Mouse (Mus musculus): ENCODE results near the gene Eif4e1b.
"Not testable (repeated sequence)": the region's sequence is repeated elsewhere in the genome, so short reads cannot be mapped to it uniquely, and the experiment has no call there.

Gene Eif4e1b

GRCm38 (mm10) chr13:54760164-54760795 lies 23.5 kb upstream of the Eif4e1b start:
- peak; percentile 92 for DNase-seq

- no peak for DNase-seq
These were observed 22.9 kb upstream of the Eif4e1b start for GRCm38 (mm10) chr13:54760906-54761305.

DNA sequence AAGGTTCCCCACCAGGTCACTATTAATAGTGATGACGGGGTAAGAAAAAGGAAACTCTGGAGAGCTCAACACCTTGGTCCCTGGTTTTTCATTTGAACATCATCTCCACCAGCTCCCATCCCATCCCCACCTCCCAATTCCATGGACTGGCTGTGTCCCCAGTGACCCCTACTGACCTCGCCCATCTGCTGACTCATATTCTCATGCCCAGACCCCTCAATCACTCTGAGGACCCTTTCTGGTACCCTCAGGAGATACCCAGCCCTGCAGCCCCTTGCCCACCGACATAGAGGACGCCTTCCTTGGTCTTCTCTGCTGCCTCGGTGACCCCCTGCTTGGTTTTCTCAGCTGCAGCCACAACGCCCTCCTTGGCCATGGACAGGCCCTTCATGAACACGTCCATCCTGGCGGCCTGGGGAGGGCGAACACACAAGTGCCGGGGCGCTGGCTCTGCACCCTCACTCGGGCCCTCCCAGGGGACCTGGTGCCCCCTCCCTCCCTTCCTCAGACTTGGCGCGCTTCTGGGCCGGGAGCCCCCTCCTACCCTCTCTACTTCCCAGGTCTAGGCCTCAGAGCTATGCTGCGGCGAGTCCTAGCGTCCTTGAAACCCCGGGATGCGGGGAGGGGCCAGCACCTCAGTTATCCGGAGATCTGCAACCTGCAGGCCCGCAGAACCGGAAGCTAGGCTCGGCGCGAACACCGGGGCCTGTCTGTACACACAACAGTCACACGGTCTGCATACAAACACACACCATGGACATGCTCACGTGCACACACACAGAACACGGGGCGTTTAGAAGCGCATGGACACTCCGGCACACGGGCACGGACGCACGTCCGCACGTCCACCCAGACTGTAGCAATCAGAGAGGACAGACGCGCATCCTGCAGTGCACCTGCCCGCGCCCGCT lies 18.3 kb upstream of the Eif4e1b start:
- no peak for DNase-seq

- DNase-seq, result peak; percentile 91
These were observed 17.5 kb upstream of the Eif4e1b start, which contains the start of gene Sncb for GRCm38 (mm10) chr13:54766192-54766768. Gene Sncb (minus strand): TSS chr13:54766595.

- no peak for DNase-seq
These were observed 16.8 kb upstream of the Eif4e1b start for GRCm38 (mm10) chr13:54767012-54767411.

DNA sequence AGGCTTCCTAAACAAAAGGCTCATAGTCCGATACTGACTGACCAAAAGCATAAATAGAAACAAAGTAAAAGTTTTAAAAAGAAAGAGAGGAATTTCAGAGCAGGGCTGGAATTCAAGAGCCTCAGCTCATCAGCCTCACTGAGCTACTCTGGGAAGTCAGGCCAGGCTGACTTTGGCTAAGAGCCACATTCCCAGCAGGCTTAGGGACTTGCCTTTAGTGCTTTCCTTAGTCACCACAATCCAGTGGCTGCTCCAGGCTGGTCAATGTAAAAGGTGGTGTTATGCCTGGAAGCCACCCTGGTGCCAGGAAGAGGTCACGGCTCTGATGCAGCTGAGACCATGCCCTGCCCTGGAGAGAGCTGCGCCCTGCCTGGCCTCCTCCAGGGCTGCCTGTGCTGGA lies 3.2 kb upstream of the Eif4e1b start:
- DNase-seq, result peak; percentile 78

DNA sequence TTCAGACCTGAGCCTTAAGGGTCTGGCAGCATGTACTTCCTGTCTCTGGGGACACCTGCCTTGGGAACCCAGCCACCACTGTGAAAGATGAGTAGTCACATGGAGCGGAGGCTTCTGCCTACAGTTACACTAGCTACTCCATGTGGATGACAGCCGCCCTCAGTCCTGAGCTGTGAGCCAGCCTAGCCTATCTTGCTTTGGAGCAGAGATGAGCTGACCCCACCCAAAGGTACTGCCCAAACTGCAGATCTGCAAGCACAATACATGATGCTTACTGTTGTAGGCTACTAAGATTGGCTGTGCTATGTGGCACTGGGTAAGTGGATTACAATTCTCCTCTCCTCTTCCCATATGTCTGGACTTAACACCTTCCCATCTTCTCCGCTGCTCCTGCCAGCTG lies 2.7 kb upstream of the Eif4e1b start:
- DNase-seq, result peak; percentile 68

DNA sequence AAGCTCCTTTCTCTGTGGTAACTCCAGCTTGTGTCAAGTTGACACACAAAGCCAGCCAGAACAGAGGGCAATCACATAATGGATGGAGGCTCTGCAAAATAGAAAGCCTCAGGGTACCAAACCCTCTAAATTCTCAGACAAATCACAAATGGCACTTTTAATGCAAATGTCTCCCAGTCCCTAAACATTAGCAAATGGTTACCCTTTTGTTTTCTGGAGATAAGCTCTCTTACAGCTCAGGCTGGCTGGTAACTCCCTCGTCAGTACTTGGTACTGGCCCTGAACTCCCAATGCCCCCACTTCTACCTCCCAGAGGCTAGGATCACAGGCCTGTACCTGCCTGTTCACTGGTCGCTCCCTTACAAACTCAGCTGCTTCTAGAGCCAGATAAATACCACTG lies 563 bp upstream of the Eif4e1b start:
- DNase-seq, result no peak

- DNase-seq, result not testable (repeated sequence)
These were observed 3.8 kb downstream of the Eif4e1b start for GRCm38 (mm10) chr13:54787591-54787990.

GRCm38 (mm10) chr13:54788740-54789560 lies 5.2 kb downstream of the Eif4e1b start, which contains the start of gene Tspan17:
Gene Tspan17 (plus strand): TSS chr13:54789377.
- peak; percentile 98 for DNase-seq

GRCm38 (mm10) chr13:54789561-54790397 lies 6.0 kb downstream of the Eif4e1b start:
- peak; percentile 70 for DNase-seq

GRCm38 (mm10) chr13:54792259-54793230 lies 8.7 kb downstream of the Eif4e1b start:
- no peak for DNase-seq

DNA sequence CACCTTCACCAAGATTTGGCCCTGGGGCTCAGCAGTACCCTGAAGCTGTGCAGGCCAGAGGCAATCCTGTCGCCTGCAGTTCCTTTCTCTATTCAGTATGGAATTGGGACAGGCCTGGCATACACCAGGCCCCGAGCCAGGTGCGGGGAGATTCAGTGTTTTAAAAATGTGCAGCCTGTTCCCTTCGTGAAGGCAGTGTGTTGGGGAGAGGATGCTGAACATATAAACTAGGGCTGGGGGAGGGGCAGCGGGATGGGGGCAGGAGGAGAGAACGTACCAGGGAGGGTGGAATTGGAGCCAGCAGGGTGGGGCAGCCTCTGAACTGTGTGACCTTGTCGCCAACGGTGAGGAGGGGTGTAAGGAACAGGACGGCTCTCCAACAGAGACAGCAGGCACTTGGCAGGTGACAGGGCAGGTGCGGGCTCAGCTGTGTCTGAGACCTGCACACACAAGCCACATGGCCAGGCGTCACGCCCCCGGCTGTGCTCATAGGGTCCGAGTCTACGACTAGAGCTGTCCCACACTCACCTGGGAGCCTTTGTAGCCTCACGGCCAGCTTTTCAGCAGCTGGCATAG lies 10.3 kb downstream of the Eif4e1b start:
- peak; percentile 78 for DNase-seq

DNA sequence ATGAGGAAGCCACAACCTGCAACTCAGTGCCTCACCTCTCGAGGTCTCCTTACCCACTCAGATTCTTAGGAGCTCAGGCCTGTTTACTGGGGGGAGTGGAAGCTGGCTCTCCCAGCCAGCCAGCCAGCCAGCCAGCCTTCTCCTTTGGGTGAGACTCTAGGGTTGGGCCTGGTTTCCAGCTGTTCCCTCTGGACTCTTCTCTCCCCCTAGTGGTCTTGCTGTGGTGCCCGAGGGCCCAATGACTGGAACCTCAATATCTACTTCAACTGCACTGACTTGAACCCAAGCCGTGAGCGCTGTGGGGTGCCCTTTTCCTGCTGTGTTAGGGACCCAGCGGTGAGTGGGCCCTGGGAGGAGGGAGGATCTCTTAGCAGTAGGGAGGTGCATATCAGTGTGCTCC lies 11.0 kb downstream of the Eif4e1b start:
- no peak for DNase-seq

DNA sequence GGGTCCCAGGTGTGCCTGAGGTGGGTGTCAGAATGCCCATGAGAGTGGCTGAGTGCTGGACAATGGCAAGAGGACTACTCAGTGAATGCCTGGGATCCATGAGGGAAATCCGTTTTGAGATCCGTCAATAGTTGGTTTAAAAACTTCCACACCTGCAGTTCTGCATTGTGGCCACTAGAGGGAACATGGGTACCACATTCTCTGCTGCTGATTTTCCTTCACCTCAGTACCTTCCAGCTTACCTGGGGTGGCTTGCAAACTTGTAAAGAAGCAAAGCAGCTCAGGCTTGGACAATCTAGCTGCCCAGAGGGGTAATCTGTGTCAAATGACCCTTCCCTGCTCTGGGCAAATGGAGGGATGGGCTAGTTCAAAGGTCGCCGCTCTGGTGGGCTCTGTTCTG lies 13.6 kb downstream of the Eif4e1b start:
- peak; percentile 54 for DNase-seq

DNA sequence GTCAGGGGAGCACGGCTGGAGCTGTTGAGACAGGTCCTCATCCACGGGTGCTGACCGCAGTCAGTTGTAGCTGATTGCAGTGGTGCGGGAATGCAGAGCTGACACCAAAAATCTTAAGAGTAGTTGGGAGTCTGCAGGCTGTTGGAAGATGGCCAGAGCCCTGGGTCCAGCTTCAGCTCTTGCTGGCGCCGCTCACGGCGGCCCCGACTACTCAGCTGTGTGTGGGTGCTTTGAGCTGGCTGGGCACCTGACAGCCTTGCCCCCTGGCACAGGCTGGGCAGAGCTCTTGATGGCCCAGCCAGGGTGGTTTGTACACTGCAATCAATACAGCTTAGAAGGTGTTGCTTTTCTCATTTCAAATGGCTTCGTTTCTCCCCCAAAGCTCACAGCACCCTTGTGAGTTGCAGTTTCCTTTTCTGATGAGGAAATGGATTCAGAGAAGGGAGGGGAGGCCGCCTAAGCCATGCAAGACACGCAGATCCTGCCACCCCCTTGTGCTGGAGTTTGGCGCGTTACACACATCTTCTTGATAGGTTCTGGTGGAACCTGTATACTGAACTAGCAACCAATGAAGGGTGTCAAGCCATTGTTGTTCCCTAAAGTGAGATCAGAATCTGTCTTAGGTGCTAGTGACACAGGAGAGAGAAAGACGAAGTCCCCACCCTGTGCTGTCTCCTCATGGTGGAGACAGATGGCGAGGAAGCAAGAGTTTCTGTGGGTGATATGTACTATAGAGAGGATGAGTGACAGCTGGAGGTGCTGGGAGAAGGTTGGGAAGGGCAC lies 14.3 kb downstream of the Eif4e1b start:
- DNase-seq, result peak; percentile 80

- peak; percentile 89 for DNase-seq
These were observed 14.9 kb downstream of the Eif4e1b start for GRCm38 (mm10) chr13:54798740-54799139.

DNA sequence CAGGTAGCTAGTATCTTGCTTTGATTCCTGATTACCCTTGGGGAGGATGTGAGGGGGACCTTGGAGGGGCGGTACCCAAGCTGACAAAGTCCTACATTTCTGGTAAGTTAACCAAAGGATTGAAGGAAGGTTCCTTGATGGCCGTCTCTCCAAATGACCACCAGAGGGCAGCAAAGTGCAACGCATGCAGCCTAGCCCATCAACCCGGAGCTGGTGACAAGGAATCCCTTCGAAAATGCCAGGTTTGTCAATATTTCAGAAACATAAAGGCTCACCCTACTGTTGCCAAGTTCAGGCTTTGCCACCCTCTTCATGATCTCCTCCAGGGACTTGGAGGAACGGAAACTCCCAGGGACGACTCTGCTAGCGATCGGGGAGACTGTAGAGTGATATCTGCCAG lies 15.9 kb downstream of the Eif4e1b start:
- peak; percentile 83 for DNase-seq

GRCm38 (mm10) chr13:54800206-54800605 lies 16.4 kb downstream of the Eif4e1b start:
- DNase-seq, result no peak
